Mouse (Mus musculus): ENCODE results near the gene Ntn4.

DNA sequence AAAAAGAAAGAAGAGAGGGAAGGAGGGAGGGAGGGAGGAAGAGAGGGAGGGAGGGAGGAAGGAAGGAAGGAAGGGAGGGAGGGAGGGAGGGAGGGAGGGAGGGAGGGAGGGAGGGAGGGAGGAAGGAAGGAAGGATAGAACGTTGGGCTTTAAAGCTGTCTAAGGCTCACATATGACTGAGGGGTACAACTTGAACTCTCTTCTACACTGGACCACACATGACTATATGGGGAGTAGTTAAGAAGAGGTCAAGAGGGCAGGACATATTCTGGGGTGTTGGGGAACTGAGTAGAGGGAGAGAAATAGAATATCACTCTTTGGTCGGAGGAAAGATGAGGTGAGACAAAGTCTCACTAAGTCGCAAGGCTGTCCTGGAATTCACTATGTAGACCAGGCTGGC lies 132.0 kb downstream of the Ntn4 start:
- TF ChIP-seq CTCF (IDR thresholded peaks at IDR 0.05; ENCODE audit: low read depth, low read length) (no peak), POLR2A (IDR thresholded peaks at IDR 0.05; ENCODE audit: borderline replicate concordance, low read depth, low read length) (no peak)
